Mouse (Mus musculus) forebrain, embryonic 16.5 days (tissue): Measurements from ENCODE around the gene Gpc4. TPM values are rescaled to one million over a fixed set of nuclear protein-coding genes. Genes with fewer than 3 reads are reported as not detected.
A peak's percentile ranks its signal among the peaks of the same experiment; 100 is the strongest.

Experiments used
- ATAC-seq: fragments of 200-750 bp; cut with Nextera tagmentation; 2 replicates; pipeline ENCODE4 v1.8.0; 2017; ENCODE audit warnings: mild to moderate bottlenecking, moderate library complexity
- H3K27ac ChIP-seq: fragments of 300-500 bp; sonication (generic); 2 replicates; pipeline ENCODE4 v1.5.1; 2014; ENCODE audit warnings: low read length, control low read depth
- H3K27me3 ChIP-seq: fragments of 300-500 bp; sonication (generic); replicated peaks from 2 replicates; pipeline ENCODE4 v1.6.1; 2014; ENCODE audit warnings: low read length; ENCODE audit not compliant: control insufficient read depth, insufficient read depth
- H3K36me3 ChIP-seq: fragments of 300-500 bp; sonication (generic); 2 replicates; pipeline ENCODE4 v1.6.1; 2014; ENCODE audit not compliant: control insufficient read depth, insufficient read depth
- H3K4me1 ChIP-seq: fragments of 300-500 bp; sonication (generic); replicated peaks from 2 replicates; pipeline ENCODE4 v1.6.1; 2014; ENCODE audit warnings: low read length; ENCODE audit not compliant: control insufficient read depth, insufficient read depth
- H3K4me2 ChIP-seq: fragments of 300-500 bp; sonication (generic); 2 replicates; pipeline ENCODE4 v1.6.1; 2014; ENCODE audit warnings: mild to moderate bottlenecking, low read length, control low read depth
- H3K4me3 ChIP-seq: fragments of 300-500 bp; sonication (generic); replicated peaks from 2 replicates; pipeline ENCODE4 v1.5.1; 2014; ENCODE audit warnings: mild to moderate bottlenecking, low read length, control low read depth
- H3K9ac ChIP-seq: fragments of 300-500 bp; sonication (generic); replicated peaks from 2 replicates; pipeline ENCODE4 v1.6.1; 2014; ENCODE audit warnings: low read depth, low read length, control low read depth
- H3K9me3 ChIP-seq: fragments of 300-500 bp; sonication (generic); 2 replicates; pipeline ENCODE4 v1.6.1; 2016; ENCODE audit warnings: low read length; ENCODE audit not compliant: control insufficient read depth
- WGBS: fragments of 180-500 bp; shearing (Covaris S2); extraction: QIAGEN DNeasy Blood & Tissue Kit; methylation state at CpG from one replicate; pipeline ENCODE4 v1.1.7; 2014; 5-methylcytosine and 5-hydroxymethylcytosine counted together
- polyA plus RNA-seq: library from polyadenylated mRNA; unstranded; fragments of >200 nt; fragmentation: Nextera tagmentation; extraction: Ambion mirVana; gene quantifications from 2 replicates; pipeline ENCODE4 v1.2.1, GENCODE M21; 2015

Gene Gpc4
- polyA plus RNA-seq, 1 experiment from 2014 or later = 31.3 TPM

DNA sequence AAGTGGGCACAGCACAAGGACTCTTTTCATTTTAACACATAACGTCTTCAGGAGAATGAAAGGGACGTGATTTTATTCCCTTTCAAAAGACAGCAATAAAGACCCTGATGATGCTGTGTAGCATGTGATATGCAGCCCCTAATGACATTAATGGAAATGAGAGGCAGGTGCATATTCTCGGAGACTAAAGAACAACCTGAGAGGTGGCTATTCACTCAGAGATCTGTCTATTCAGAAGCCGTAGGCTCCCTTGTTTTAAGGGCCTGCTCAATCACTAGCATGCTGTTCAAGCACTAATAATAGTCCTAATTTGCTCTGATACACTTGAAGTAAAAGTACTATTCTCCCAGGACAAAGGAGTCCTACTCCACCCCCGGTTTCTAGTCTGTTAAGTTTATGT is 27.0 kb downstream of the Gpc4 start:
- Histone ChIP-seq H3K4me3 (no peak overlapping the region), H3K27me3 (no peaks in the 10 kb centered on the region), H3K36me3 (no peaks in the 10 kb centered on the region), H3K27ac (no peak overlapping the region), H3K4me2 (no peak overlapping the region), H3K4me1 (0 out of 2 replicates have a peak, but pooled peaks cover 5% of the 10 kb centered on the region), H3K9ac (no peak overlapping the region), H3K9me3 (no peaks in the 10 kb centered on the region)
- 28% methylated on average over 5 of the region's 5 CpGs for whole genome bisulfite sequencing
- peak; percentile 40; the same call in 1 of the 2 replicates for ATAC-seq

DNA sequence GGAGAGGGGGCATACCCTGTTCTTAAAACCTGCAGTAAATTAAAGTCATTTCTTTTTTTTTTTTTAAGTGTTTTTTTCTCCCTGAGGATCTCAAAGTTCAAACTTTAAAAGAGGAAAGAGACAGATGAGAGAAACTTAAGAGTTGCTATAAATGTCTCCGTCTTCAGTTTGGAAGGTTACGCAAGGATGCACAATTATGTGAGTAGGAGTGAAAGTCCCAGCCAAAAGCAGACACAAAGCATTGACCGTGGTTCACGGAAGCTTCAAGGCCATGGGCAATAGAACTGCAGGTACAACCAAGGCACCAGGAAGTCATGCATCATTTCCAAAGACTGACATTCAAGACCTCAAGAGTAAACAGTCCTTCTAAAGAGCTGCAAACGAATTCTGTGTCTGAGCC is 28.5 kb downstream of the Gpc4 start:
- H3K27me3 ChIP-seq = no peaks in the 10 kb centered on the region
- no peak overlapping the region for H3K9ac ChIP-seq
- 0 out of 2 replicates have a peak, but pooled peaks cover 3% of the 10 kb centered on the region for H3K4me1 ChIP-seq
- no peak overlapping the region for H3K4me2 ChIP-seq
- 59% methylated on average over 5 of the region's 5 CpGs for WGBS
- no peaks in the 10 kb centered on the region for H3K36me3 ChIP-seq
- no peak for ATAC-seq
- H3K27ac ChIP-seq = no peak overlapping the region
- H3K9me3 ChIP-seq = no peaks in the 10 kb centered on the region
- H3K4me3 ChIP-seq = no peak overlapping the region

DNA sequence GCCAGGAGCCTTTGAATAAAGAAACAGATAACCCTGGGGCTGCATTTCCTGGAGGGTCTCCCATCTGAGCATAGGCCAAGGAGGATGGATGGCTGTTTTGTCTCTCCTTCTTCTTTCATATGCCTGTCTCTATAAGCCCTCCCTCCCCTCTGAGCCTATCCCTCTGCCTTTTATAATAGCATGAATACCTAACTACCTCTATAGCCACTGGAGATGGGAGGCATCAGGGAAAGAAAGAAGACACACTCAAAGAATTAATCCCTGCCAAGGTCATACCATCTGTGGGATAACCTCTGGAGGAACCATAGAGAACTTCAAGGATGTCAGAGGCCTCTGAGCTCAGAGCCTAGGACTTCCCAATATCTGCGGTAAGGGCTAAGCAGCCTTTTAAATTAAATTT is 35.4 kb downstream of the Gpc4 start:
- Histone ChIP-seq H3K4me3 (no peak overlapping the region), H3K36me3 (no peaks in the 10 kb centered on the region), H3K4me1 (no peaks in the 10 kb centered on the region), H3K27me3 (no peaks in the 10 kb centered on the region), H3K9me3 (no peaks in the 10 kb centered on the region), H3K9ac (no peak overlapping the region), H3K4me2 (no peak overlapping the region), H3K27ac (no peak overlapping the region)
- WGBS = 100% methylated on average over 1 of the region's 1 CpGs
- ATAC-seq = no peak

DNA sequence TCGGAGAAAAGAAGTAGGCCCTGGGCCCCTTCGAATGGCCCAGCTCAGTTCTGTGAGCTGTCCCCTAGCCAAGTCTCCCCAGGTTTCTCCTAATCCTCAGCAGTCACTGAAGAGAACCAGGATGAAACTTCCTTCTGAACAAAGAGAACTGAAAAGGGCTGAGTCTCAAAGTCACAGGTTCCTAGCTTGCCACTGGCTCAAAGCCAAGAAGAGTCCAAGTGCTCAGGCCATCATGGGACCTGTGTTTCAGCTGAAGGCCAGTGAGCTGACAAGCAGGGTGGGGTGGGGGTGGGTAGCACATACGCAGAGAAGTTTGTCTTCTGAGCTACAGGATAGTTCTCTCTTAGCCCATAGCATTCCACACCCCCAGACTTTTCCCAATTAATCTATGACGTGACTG is 36.3 kb downstream of the Gpc4 start:
- no peaks in the 10 kb centered on the region for H3K9me3 ChIP-seq
- no peaks in the 10 kb centered on the region for H3K36me3 ChIP-seq
- H3K27ac ChIP-seq = no peak overlapping the region
- H3K27me3 ChIP-seq = no peaks in the 10 kb centered on the region
- H3K4me3 ChIP-seq = no peak overlapping the region
- 49% methylated on average over 4 of the region's 4 CpGs for WGBS
- no peak overlapping the region for H3K4me2 ChIP-seq
- no peak for ATAC-seq
- H3K9ac ChIP-seq = no peak overlapping the region
- H3K4me1 ChIP-seq = no peaks in the 10 kb centered on the region

DNA sequence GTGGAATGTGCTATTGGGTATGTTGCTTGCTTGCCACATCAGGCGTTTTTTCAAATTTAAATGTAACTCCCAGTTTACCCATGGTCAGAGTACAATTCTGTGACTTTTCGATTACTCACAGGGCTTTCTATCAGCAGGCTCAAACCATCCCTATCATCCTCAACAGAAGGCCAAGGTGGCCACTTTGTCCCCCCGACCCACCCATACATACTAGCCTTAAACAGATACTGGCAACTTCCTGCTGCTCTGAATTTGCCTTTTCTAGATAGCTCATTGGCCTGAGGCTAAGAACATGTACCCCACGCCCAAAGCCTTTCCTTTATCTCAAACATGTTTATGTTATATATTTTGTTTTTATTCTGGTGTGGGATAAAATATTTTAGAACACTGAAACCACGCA is 51.4 kb downstream of the Gpc4 start:
- Histone ChIP-seq H3K27ac (no peak overlapping the region), H3K4me3 (no peak overlapping the region), H3K27me3 (no peaks in the 10 kb centered on the region), H3K36me3 (no peaks in the 10 kb centered on the region), H3K4me1 (peaks cover 4% of the 10 kb centered on the region; the same call in 1 of the 2 replicates), H3K4me2 (no peak overlapping the region), H3K9me3 (no peaks in the 10 kb centered on the region), H3K9ac (no peak overlapping the region)
- no peak for ATAC-seq
- 90% methylated on average over 5 of the region's 5 CpGs for WGBS

DNA sequence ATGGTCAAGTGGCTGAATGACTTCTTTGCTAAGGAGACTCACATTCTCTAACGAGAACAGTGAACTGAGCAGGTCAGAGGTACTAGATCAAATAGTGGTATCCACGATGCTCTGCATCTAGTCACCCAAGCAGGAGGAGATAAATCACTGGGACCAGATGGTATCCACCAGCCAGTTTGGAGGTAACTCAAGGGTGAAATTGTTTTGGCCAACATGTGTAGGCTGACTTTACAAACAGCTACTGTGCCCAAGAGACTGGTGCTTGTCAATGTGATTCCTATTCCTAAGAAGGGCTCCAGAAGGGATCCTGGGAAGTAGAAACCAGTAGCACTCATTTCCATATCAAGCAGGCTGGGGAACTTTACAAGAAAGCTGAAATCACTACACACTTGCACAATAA is 55.4 kb downstream of the Gpc4 start:
- Histone ChIP-seq H3K4me2 (no peak overlapping the region), H3K27me3 (no peaks in the 10 kb centered on the region), H3K4me1 (peaks cover 4% of the 10 kb centered on the region; the same call in 1 of the 2 replicates), H3K9me3 (no peaks in the 10 kb centered on the region), H3K27ac (no peak overlapping the region), H3K36me3 (no peaks in the 10 kb centered on the region), H3K9ac (no peak overlapping the region), H3K4me3 (no peak overlapping the region)
- WGBS = 37% methylated on average over 2 of the region's 2 CpGs
- no peak for ATAC-seq

DNA sequence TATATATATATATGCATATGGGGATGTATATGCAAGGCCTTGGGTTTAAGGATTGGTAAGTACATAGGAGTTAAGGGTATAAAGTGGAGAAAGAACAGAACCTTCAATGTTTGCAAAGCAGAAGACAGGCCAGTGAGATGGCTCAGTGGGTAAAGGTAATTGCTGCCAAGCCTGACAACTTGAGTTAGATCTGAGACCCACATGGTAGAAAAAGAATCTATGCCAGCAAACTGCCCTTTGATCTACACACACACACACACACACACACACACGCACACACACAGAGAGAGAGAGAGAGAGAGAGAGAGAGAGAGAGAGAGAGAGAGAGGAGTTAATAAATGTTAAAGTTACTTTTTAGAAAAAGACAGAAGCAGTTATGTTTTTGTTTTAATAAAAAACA is 56.1 kb downstream of the Gpc4 start:
- 20% methylated on average over 1 of the region's 1 CpGs for WGBS
- Histone ChIP-seq H3K4me1 (peaks cover 4% of the 10 kb centered on the region; the same call in 1 of the 2 replicates), H3K4me3 (no peak overlapping the region), H3K9ac (no peak overlapping the region), H3K9me3 (no peaks in the 10 kb centered on the region), H3K4me2 (no peak overlapping the region), H3K27me3 (no peaks in the 10 kb centered on the region), H3K27ac (no peak overlapping the region), H3K36me3 (no peaks in the 10 kb centered on the region)
- ATAC-seq = no peak

DNA sequence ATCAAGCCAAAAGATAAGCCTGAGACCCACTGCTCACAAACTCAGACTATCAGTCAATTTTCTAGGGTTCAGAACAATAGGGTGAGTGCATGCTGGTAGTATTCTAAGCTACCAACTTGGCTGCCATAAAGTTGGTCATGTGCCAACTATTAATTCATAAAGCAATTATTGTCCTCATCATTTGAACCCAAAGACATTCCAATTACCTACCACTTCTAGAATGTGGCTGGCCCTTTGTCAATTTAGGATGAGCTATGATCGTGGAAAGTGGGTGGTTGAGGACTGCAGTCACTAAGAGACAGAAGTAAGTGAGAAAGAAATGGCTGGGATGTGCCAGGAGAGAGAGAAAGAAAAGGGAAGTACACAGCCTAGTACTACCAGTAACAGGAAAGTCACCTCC is 61.3 kb downstream of the Gpc4 start:
- no peaks in the 10 kb centered on the region for H3K27me3 ChIP-seq
- no peak for ATAC-seq
- no peaks in the 10 kb centered on the region for H3K4me1 ChIP-seq
- no peak overlapping the region for H3K4me2 ChIP-seq
- 61% methylated on average over 1 of the region's 1 CpGs for WGBS
- H3K9ac ChIP-seq = no peak overlapping the region
- no peaks in the 10 kb centered on the region for H3K9me3 ChIP-seq
- H3K27ac ChIP-seq = no peak overlapping the region
- no peak overlapping the region for H3K4me3 ChIP-seq
- no peaks in the 10 kb centered on the region for H3K36me3 ChIP-seq

DNA sequence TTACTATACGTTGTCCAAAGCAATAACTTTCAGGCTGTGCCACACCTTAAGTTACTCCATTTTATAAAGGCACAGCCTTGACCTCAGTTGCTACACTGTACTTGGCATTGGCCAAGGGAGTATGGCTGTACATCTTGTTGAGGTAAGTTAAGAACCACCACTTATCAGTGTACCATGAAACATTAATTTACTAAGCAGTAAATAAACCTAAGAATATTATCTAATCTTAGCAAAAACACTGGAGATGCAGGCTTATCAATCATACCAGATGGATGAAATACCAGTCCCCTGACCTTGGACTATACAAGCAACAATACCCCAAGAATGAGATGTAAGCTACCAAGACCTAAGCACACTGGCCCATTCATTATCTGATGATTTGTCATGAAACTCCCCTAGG is 63.1 kb downstream of the Gpc4 start:
- H3K36me3 ChIP-seq = no peaks in the 10 kb centered on the region
- no peak overlapping the region for H3K27ac ChIP-seq
- no peak overlapping the region for H3K4me3 ChIP-seq
- 89% methylated on average over 1 of the region's 1 CpGs for WGBS
- H3K4me1 ChIP-seq = no peaks in the 10 kb centered on the region
- no peak overlapping the region for H3K9ac ChIP-seq
- no peaks in the 10 kb centered on the region for H3K27me3 ChIP-seq
- no peak for ATAC-seq
- no peaks in the 10 kb centered on the region for H3K9me3 ChIP-seq
- H3K4me2 ChIP-seq = no peak overlapping the region

DNA sequence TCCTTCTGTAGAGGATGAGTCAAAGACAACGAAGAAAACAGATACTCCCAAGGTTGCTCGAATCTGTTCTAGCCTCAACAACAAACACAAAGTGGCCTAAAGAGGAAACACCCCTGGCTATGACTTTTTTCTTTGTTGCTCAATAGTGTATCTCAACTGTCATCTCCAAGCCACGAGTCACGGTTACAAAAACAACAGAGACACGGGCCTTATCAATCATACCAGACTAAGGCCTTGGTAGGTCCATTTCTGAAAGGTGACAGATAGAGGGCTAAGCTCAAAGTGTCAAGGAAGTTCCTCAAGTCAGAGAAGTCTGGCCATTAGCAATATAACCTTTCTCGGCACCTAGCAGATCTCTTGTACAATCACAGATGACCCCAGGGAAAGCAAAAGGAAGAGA is 63.6 kb downstream of the Gpc4 start:
- Histone ChIP-seq H3K9me3 (no peaks in the 10 kb centered on the region), H3K4me3 (no peak overlapping the region), H3K4me1 (no peaks in the 10 kb centered on the region), H3K4me2 (no peak overlapping the region), H3K27ac (no peak overlapping the region), H3K27me3 (no peaks in the 10 kb centered on the region), H3K36me3 (no peaks in the 10 kb centered on the region), H3K9ac (no peak overlapping the region)
- 92% methylated on average over 6 of the region's 6 CpGs for WGBS
- no peak for ATAC-seq
